Mouse (Mus musculus) brain, embryonic 14.5 days (tissue): Measurements from ENCODE around the gene Gtpbp3. TPM values are rescaled to one million over a fixed set of nuclear protein-coding genes. Genes with fewer than 3 reads are reported as not detected.

Experiments
- DNase-seq: peaks from one replicate; pipeline ENCODE4 v3.0.0-alpha.2; 2011; ENCODE audit warnings: low read depth
- CTCF ChIP-seq: fragments of 200-500 bp; IDR thresholded peaks from 2 replicates; pipeline ENCODE4 v1.5.1; 2012; ENCODE audit warnings: inconsistent platforms, mild to moderate bottlenecking, moderate library complexity, borderline replicate concordance; ENCODE audit not compliant: insufficient read depth, insufficient read length; ENCODE audit errors: extremely low read depth
- POLR2A ChIP-seq: fragments of 200-500 bp; IDR thresholded peaks from 2 replicates; pipeline ENCODE4 v1.6.1; 2012; ENCODE audit warnings: mild to moderate bottlenecking, inconsistent platforms, borderline replicate concordance; ENCODE audit not compliant: poor library complexity, insufficient read depth, insufficient read length, severe bottlenecking; ENCODE audit errors: extremely low read depth
- polyA plus RNA-seq: library from polyadenylated mRNA; depleted of rRNA; stranded (reverse); fragments of >200 nt; gene quantifications from 2 replicates; pipeline ENCODE4 v1.2.3, GENCODE M21; 2012

The Gtpbp3 gene
- polyA plus RNA-seq, 1 experiment: 25.5 TPM

DNA sequence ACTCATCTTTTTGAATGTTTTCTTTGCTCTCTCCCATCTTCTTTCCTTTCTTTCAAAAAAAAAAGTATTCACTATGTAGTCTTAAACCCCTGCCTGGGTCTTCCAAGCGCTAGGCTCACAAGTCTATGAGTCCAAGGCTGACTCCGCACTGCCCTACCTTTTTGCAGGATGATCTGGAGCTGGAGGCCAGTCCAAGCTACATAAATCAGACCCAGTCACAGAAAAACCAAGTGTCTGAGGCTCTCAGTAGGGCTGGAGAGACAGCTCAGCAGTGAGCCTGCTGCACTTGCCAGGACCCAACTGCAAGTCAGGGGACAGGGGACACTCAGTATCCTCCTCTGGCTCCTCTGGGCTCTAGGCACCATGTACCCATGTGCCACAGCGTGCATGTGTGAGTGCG is 16.4 kb downstream of the Gtpbp3 start:
- no peak for DNase-seq
- TF ChIP-seq CTCF (no peak), POLR2A (no peak)

DNA sequence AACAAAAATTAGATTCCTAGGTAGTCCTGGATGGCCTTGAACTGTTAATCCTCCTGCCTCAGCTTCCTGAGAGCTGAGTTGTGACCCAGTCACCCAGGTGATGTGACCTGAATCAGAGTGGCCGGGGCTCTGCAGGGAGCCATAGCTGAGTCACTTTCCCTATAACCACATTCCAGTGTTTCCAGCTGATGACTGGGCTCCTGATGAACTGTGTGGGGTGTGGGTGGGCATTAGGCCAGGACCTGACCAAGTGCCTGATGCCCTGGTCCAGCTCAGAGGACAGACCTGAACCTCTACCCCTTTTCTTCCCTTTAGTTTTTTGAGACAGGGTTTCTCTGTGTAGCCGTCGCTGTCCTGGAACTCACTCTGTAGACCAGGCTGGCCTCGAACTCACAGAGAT is 17.4 kb downstream of the Gtpbp3 start:
- no peak for DNase-seq
- TF ChIP-seq CTCF (no peak), POLR2A (no peak)

- no peak for TF ChIP-seq POLR2A
- TF ChIP-seq CTCF: no peak
Measured at GRCm38 (mm10) chr8:71505979-71506378, 18.1 kb downstream of the Gtpbp3 start.

DNA sequence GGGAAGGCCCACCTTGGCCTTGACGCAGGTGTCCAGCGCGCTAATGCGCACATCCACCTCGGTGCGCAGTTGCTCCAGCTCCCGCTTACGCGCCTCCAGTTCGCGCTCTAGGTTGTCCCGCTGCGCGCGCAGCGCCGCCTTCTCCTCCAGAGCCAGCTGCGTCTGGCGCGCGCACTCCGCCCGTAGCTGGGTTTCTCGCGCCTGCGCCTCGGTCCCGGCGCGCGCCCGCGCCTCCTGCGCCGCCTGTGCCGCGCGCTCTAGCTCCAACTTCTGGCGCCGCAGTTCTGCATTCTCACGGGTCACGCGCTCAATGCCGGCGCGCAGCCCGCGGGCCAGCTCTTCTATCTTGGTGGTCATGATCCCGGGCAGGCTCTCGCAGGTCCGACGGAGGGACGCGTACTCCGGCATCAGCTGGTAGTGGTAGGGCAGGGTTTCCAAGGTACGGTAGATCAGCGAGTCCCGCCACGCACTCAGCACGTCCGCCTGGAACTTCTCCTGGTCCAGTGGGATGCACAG is 19.7 kb downstream of the Gtpbp3 start:
- DNase-seq: peak; percentile 94
- TF ChIP-seq CTCF: no peak
- TF ChIP-seq POLR2A: no peak

More at GRCm38 (mm10) chr8:71505979-71506378, 18.1 kb downstream of the Gtpbp3 start:
- no peak for DNase-seq

DNA sequence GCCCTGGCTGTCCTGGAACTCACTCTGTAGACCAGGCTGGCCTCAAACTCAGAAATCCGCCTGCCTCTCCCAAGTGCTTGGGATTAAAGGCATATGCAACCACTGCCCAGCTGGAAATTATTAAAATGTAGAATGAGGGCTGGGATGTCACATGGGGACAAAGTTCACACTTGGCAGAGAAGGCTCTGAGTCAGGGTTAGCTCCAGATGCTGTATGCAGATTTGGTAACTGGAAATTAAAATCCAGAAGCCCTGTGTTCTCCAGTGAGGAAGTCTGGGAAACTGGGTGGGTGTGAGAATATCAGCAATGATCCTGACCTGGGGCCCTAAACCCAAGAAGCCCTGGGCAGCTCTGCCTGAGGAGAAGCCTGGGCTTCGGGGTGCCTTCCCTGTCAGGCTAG is 21.4 kb downstream of the Gtpbp3 start:
- TF ChIP-seq CTCF (no peak), POLR2A (no peak)
- no peak for DNase-seq

DNA sequence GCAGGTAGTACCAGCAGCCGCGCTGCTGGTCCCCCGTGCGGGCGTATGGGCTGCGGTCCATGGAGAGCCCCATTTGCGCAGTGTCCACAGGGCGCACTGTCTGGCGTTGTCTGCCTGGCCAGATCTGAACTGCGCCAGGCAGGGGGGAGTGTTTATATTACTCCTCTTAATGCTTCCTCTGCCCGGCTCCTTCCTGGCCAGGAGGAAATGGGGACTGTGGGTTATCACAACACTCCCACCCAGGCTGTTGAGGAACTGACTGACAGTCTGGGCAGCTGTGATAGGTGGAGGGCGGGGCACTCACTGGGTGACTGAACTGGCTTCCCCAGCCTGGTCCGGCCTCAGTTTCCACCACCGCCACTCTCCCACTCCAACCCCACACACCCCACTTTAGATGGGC is 23.7 kb downstream of the Gtpbp3 start, which contains the start of gene Plvap:
TSS of gene Plvap (minus strand) at position 109 of the 400 bp plus-strand sequence.
- TF ChIP-seq CTCF: no peak
- TF ChIP-seq POLR2A: no peak
- no peak for DNase-seq

GRCm38 (mm10) chr8:71513018-71513754 is 25.3 kb downstream of the Gtpbp3 start:
- TF ChIP-seq POLR2A (no peak), CTCF (no peak)
- no peak for DNase-seq

DNA sequence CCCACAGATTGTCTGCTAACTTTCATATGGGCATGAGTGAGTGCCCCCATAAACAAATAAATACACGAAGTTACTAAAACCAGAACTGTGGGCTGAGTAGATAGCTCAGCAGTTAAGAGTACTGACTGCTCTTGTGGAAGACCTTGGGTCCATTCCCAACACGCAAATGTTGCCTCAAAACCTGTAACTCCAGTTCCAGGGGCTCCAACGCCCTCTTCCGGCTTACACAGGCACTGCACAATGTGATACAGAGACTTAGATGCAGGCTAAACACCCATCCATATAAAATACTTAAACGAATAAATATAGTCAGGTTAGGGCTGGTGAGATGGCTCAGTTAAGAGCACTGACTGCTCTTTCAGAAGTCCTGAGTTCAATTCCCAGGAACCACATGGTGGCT is 27.1 kb downstream of the Gtpbp3 start:
- DNase-seq: no peak
- no peak for TF ChIP-seq POLR2A
- no peak for TF ChIP-seq CTCF

DNA sequence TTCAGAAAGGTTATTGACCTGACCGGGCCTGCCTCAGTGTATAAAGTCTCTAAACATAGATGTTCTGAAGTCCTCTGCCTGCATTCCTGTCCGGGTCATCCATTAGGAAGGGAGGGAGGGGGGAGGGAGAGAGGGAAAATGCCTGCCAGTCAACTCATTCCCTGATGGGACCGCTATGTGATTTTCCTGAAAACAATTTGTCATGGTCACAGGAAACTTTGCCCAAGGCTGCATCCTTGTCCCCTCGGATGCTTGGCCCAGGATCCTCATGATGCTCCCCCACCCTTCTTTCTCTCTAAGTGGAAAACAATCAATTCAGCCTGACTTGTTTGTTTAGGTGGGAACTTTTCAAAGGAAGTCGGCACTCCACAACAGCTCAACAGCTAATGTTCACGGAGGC is 28.9 kb downstream of the Gtpbp3 start:
- TF ChIP-seq CTCF (no peak), POLR2A (no peak)
- DNase-seq: no peak

GRCm38 (mm10) chr8:71519037-71519825 is 31.3 kb downstream of the Gtpbp3 start:
- TF ChIP-seq CTCF: peak; percentile 67
- DNase-seq: peak; percentile 81

DNA sequence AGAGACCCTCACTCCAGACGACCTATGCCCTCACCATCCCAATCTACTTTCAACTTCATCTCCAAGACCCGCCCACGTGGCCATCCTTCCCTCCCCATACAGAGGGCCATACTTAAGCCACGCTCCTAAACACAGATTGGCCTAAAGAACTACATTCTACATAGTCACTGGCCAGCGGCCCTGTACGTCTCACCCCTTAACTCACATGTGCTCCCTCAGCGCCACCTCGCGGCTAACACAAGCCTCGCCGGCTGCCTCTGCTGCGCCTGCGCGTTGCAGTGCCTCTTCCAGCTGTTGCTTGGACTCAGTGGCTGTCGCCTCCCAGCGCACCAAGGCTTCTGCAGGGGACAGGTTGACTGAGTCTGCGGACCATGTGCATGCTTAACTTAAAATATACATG is 33.7 kb downstream of the Gtpbp3 start:
- peak; percentile 90 for TF ChIP-seq CTCF
- no peak for TF ChIP-seq POLR2A
- peak; percentile 93 for DNase-seq

- DNase-seq: no peak
- TF ChIP-seq POLR2A: no peak
- TF ChIP-seq CTCF: no peak
Measured at GRCm38 (mm10) chr8:71525226-71526050, 37.5 kb downstream of the Gtpbp3 start, which contains the start of gene Ccdc194. Gene Ccdc194 (minus strand): TSS chr8:71525711.
